Mouse (Mus musculus) adrenal gland, adult 2 months (tissue): ENCODE data around the gene Zfp219. TPM values are rescaled to one million over a fixed set of nuclear protein-coding genes. Genes with fewer than 3 reads are reported as not detected.

Experiments
- DNase-seq: peaks from one replicate; pipeline ENCODE4 v3.0.0; 2021
- polyA plus RNA-seq: library from polyadenylated mRNA; depleted of rRNA; stranded (reverse); fragments of >200 nt; gene quantifications from 2 replicates; pipeline ENCODE4 v1.2.3, GENCODE M21; 2012; rRNA removed
- total RNA-seq, 2 experiments: library from RNA; stranded (reverse); gene quantifications; 2 replicates each; pipeline ENCODE4 v1.2.3; 2021

Zfp219 gene
- total and polyA plus RNA-seq, 3 experiments, result 40.7 to 133 (median 52.9) TPM

GRCm38 (mm10) chr14:51997483-51997882, 23.1 kb downstream of the Zfp219 start:
- no peak for DNase-seq

- DNase-seq, result no peak
Measured at GRCm38 (mm10) chr14:51996866-51997265, 23.7 kb downstream of the Zfp219 start.

- no peak for DNase-seq
Measured at GRCm38 (mm10) chr14:51996231-51996841, 24.2 kb downstream of the Zfp219 start.

- DNase-seq, result no peak
Measured at GRCm38 (mm10) chr14:51995219-51995871, 25.2 kb downstream of the Zfp219 start.

- no peak for DNase-seq
Measured at GRCm38 (mm10) chr14:51994453-51994852, 26.1 kb downstream of the Zfp219 start.

- DNase-seq, result no peak
Measured at GRCm38 (mm10) chr14:51989461-51989970, 31.0 kb downstream of the Zfp219 start.

GRCm38 (mm10) chr14:51988731-51989130, 31.8 kb downstream of the Zfp219 start:
- no peak for DNase-seq

- no peak for DNase-seq
Measured at GRCm38 (mm10) chr14:51987177-51987576, 33.4 kb downstream of the Zfp219 start.

GRCm38 (mm10) chr14:51986153-51986505, 34.4 kb downstream of the Zfp219 start:
- no peak for DNase-seq

GRCm38 (mm10) chr14:51985301-51986152, 35.0 kb downstream of the Zfp219 start:
- DNase-seq, result peak; percentile 88

- DNase-seq, result peak; percentile 88
Measured at GRCm38 (mm10) chr14:51984247-51985231, 36.0 kb downstream of the Zfp219 start, which contains the start of gene Arhgef40. Gene Arhgef40, plus strand, starts transcription at chr14:51984719.

GRCm38 (mm10) chr14:51983855-51984246, 36.7 kb downstream of the Zfp219 start:
- DNase-seq, result no peak

GRCm38 (mm10) chr14:51983251-51983650, 37.3 kb downstream of the Zfp219 start:
- no peak for DNase-seq

GRCm38 (mm10) chr14:51979252-51979651, 41.3 kb downstream of the Zfp219 start:
- no peak for DNase-seq

GRCm38 (mm10) chr14:51967400-51967799, 53.1 kb downstream of the Zfp219 start:
- DNase-seq, result no peak

GRCm38 (mm10) chr14:51960316-51960715, 60.2 kb downstream of the Zfp219 start:
- no peak for DNase-seq

Other genes with a start within 250 kb of the Zfp219 start
- gene Ang4, start 247.1 kb downstream of the Zfp219 start, total RNA-seq, result not detected
- gene Ang4, start 247.1 kb downstream of the Zfp219 start, polyA plus RNA-seq, result not detected in 2 replicates
- not detected for gene AY358078, start 220.7 kb downstream of the Zfp219 start, total RNA-seq
- not detected in 2 replicates for gene AY358078, start 220.7 kb downstream of the Zfp219 start, polyA plus RNA-seq
- gene Ear6, start 167.0 kb downstream of the Zfp219 start, total RNA-seq, result not detected
- not detected in 2 replicates for gene Ear6, start 167.0 kb downstream of the Zfp219 start, polyA plus RNA-seq
- 10 to 100 TPM; 31.0 to 33.4 TPM for gene Mettl17, start 135.9 kb downstream of the Zfp219 start, total RNA-seq
- 48.8 and 99.4 TPM in 2 replicates for gene Mettl17, start 135.9 kb downstream of the Zfp219 start, polyA plus RNA-seq
- under 1 TPM; 0.45 to 0.58 TPM for gene Slc39a2, start 127.8 kb downstream of the Zfp219 start, total RNA-seq
- 0.48 and 0.61 TPM in 2 replicates for gene Slc39a2, start 127.8 kb downstream of the Zfp219 start, polyA plus RNA-seq
- 100 to 1,000 TPM; 223 to 343 TPM for gene Ndrg2, start 106.6 kb downstream of the Zfp219 start, total RNA-seq
- 390 and 417 TPM in 2 replicates for gene Ndrg2, start 106.6 kb downstream of the Zfp219 start, polyA plus RNA-seq
- gene Tppp2, start 102.3 kb downstream of the Zfp219 start, total RNA-seq, result not detected
- gene Tppp2, start 102.3 kb downstream of the Zfp219 start, polyA plus RNA-seq, result not detected in 2 replicates
- gene Rnase13, start 98.0 kb downstream of the Zfp219 start, total RNA-seq, result not detected
- not detected in 2 replicates for gene Rnase13, start 98.0 kb downstream of the Zfp219 start, polyA plus RNA-seq
- gene Arhgef40, start 36.0 kb downstream of the Zfp219 start, total RNA-seq, result 10 to 100 TPM; 39.7 to 56.9 TPM
- gene Arhgef40, start 36.0 kb downstream of the Zfp219 start, polyA plus RNA-seq, result 97.8 and 107 TPM in 2 replicates
- gene Tmem253, start 5.1 kb downstream of the Zfp219 start, total RNA-seq, result 1 to 10 TPM; 1.6 to 2.1 TPM
- gene Tmem253, start 5.1 kb downstream of the Zfp219 start, polyA plus RNA-seq, result 0.36 and 0.83 TPM in 2 replicates
- gene Olfr221, start 21.7 kb upstream of the Zfp219 start, total RNA-seq, result not detected
- not detected in 2 replicates for gene Olfr221, start 21.7 kb upstream of the Zfp219 start, polyA plus RNA-seq
- 100 to 1,000 TPM; 240 to 298 TPM for gene Hnrnpc, start 83.3 kb upstream of the Zfp219 start, total RNA-seq
- 24.4 and 40.6 TPM in 2 replicates for gene Hnrnpc, start 83.3 kb upstream of the Zfp219 start, polyA plus RNA-seq
- gene Rpgrip1, start 90.0 kb upstream of the Zfp219 start, total RNA-seq, result 1 to 10 TPM in 1 of 2 experiments, under 1 TPM in 1; 0.26 to 1.2 TPM
- gene Rpgrip1, start 90.0 kb upstream of the Zfp219 start, polyA plus RNA-seq, result 0.33 and 0.55 TPM in 2 replicates
- gene Supt16, start 176.7 kb upstream of the Zfp219 start, total RNA-seq, result 10 to 100 TPM; 48.2 to 55.7 TPM
- 3.6 and 4.6 TPM in 2 replicates for gene Supt16, start 176.7 kb upstream of the Zfp219 start, polyA plus RNA-seq
- gene Chd8, start 237.0 kb upstream of the Zfp219 start, total RNA-seq, result 10 to 100 TPM; 70.7 to 79.1 TPM
- 21.8 and 26.7 TPM in 2 replicates for gene Chd8, start 237.0 kb upstream of the Zfp219 start, polyA plus RNA-seq